Mouse (Mus musculus): Measurements from ENCODE around the gene Olfr773.
"Not testable (repeated sequence)": the region's sequence is repeated elsewhere in the genome, so short reads cannot be mapped to it uniquely, and the experiment has no call there.

Olfr773 gene

DNA sequence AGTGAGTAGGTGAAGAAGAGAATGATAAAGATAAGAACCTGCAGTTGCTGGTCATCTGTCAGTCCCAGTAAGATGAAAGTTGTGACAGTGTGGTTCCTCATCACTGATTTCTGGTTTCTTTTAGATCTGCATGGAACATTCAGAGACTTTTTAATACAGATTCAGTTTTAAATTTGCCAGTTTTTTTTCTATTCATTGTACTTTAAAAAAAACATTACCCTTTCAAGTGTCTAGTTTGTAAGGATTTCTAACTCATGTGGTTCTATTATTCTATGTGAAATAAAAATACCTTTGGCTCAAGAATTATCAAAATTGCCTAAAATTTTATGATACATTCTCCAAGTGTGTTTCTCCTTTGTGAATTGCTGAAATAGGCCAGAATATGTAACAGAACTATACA is at the start of gene Olfr773:
Gene Olfr773 (minus strand): TSS at position 101 of the 400 bp plus-strand sequence.
- not testable (repeated sequence) for DNase-seq (ENCODE audit: low read depth in 1 of 2, low spot score in 2 of 2)

DNA sequence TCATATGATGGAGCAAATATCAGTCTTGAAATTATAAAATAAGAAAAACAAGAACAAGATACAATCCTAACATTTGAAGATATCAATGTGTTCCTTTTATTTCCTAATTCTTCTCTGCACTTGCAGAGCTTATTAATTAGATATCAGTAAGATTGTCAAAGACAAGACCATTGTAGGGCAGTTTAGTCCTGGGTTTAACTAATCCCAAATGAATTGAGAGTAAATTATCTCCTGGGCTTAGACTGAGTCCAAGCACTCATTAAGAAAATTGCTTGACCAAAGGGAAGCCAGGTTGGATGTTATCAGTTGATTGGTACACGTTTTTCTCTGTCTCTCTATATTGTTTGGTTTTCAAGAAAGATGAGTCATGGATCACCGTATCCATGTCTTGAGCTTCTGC is 48.7 kb upstream of the Olfr773 start, which contains the start of gene Olfr774:
Gene Olfr774 (plus strand): TSS at position 301 of the 400 bp plus-strand sequence.
- no peak for DNase-seq (ENCODE audit: low read depth in 1 of 2, low spot score in 2 of 2)

DNA sequence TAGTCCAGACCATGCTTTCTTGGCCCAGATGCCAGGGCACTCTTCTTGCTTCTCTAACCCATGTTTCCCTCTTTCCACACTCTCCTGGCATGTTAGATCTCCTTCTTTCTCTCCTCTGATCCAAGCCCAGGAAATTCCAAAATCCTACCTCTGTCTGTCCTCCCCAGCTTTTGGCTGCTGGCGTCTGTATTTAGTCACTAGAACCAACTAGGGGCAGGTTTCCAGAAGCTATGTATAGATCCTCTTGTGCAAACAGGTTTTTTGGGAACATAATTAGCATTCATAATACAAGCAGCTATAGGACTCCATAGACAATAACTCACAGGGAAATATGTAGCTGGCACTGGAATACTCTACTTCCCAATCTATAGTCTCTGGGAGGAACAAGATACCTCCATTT is 43.5 kb upstream of the Olfr773 start:
- DNase-seq (ENCODE audit: low read depth in 1 of 2, low spot score in 2 of 2): no peak

DNA sequence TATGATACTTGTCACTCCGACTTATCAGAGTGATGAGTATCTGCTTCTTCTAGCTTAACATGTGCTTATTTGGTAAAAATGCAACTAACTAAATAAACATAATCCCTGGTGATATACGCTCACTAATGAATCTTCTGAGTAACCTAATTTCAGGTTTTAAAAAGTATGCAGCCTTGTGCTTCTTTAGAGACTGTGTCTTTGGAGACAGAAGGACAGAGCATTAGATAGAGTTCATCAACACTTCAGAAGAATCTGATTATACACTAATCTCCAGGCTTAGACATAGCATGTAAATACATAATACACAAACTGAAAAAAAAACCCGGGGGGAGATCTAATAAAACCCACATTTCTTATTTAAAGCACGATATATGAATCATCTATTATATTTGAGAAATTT is 9.4 kb downstream of the Olfr773 start, which contains the start of gene Olfr772:
Gene Olfr772 (minus strand): TSS at position 101 of the 400 bp plus-strand sequence.
- DNase-seq (ENCODE audit: low read depth in 1 of 2, low spot score in 2 of 2): not testable (repeated sequence)

DNA sequence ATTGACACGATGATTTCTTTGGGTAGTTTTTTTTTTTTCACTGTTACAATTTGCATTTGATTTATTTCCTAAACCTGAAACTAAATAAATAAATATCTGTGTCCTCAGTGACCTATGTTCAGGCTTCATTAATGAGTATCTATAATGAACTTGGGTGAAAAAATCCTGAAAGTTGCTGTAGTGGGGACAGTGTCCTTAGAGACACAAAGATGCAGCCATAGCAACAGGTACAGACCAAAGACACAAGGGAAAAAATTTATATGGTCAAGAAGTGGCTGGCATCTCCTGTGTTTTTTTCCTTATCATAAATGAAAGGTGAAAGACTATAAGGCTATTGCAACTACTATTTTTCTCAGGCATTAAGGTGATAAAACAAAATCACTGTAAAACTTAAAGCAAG is 22.6 kb downstream of the Olfr773 start, which contains the start of gene Olfr771:
Gene Olfr771 (minus strand): TSS at position 101 of the 400 bp plus-strand sequence.
- DNase-seq (ENCODE audit: low read depth in 1 of 2, low spot score in 2 of 2): no peak

DNA sequence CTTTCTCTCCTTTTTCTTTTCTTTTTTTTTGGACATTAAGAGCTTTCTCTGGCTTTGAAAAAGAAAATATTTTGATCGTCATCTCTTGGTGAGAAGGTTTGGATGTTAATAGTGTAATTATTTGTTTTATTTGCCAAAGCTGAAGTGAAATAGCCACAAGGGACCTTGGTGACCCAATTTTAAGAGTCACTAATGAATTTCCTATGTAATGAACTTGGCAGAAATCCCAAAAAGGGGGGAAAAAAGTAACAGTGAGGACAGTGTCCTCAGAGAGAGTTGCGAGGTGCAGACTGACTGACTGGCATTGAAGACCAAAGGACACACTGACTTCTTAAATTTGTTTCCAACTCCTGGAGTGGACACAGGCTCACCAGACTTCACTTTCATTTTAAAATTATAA is 48.3 kb downstream of the Olfr773 start, which contains the start of gene Olfr770:
Gene Olfr770 (minus strand): TSS at position 101 of the 400 bp plus-strand sequence.
- DNase-seq (ENCODE audit: low read depth in 1 of 2, low spot score in 2 of 2): no peak
